Mouse (Mus musculus) gastrocnemius, postnatal 36 days (tissue): ENCODE measurements at regions not wholly inside any gene's neighbourhood (a gene's known extent, or its start where the extent isn't known, plus 50 kb on each side); places are given as distances from the start of the nearest gene placed in this dataset.

Experiments used
- DNase-seq, 2 experiments: peaks; one replicate each; pipeline ENCODE4 v3.0.0; 2022
- intact Hi-C: fragments of 180-260 bp; cut with DNase I; formaldehyde crosslinking; loops from one replicate; pipeline ENCODE4 v1.15.1; 2025

- no peak for DNase-seq
- intact Hi-C loops = no loop called here
These were observed 99.4 kb upstream of the Klf14 start for GRCm38 (mm10) chr6:31058299-31058698.

GRCm38 (mm10) chr6:31058961-31059360, 100.1 kb upstream of the Klf14 start:
- no peak for DNase-seq

GRCm38 (mm10) chr6:31061813-31062212, 102.9 kb upstream of the Klf14 start:
- intact Hi-C loops = no loop called here
- DNase-seq = no peak

More at GRCm38 (mm10) chr6:31058961-31059360, 100.1 kb upstream of the Klf14 start:
- intact Hi-C loops = no loop called here

GRCm38 (mm10) chr6:31065419-31065818, 106.5 kb upstream of the Klf14 start:
- no peak for DNase-seq
- intact Hi-C loops = loop anchor here (5.0 kb wide), 1 partner anchor 102 kb away; no protein-coding TSS in a partner anchor

- intact Hi-C loops = loop anchor here (5.0 kb wide), 1 partner anchor 100 kb away; no protein-coding TSS in a partner anchor
- no peak for DNase-seq
These were observed 108.0 kb upstream of the Klf14 start for GRCm38 (mm10) chr6:31066861-31067260.

GRCm38 (mm10) chr6:31067453-31067852, 108.6 kb upstream of the Klf14 start:
- no peak for DNase-seq
- intact Hi-C loops = loop anchor here (5.0 kb wide), 1 partner anchor 100 kb away; no protein-coding TSS in a partner anchor

- intact Hi-C loops = loop anchor here (5.0 kb wide), 1 partner anchor 98 kb away; no protein-coding TSS in a partner anchor
- DNase-seq = no peak
These were observed 110.4 kb upstream of the Klf14 start for GRCm38 (mm10) chr6:31069243-31069642.

- DNase-seq = no peak
- intact Hi-C loops = loop anchor here (10.0 kb wide), 1 partner anchor 324 kb away; the partner anchor contains the start of gene Mkln1
These were observed 111.7 kb upstream of the Klf14 start for GRCm38 (mm10) chr6:31070537-31070936.

- intact Hi-C loops = loop anchor here (10.0 kb wide), 1 partner anchor 324 kb away; the partner anchor contains the start of gene Mkln1
- DNase-seq = no peak
These were observed 112.1 kb upstream of the Klf14 start for GRCm38 (mm10) chr6:31070966-31071365.

GRCm38 (mm10) chr6:31072072-31072471, 113.2 kb upstream of the Klf14 start:
- intact Hi-C loops = loop anchor here (10.0 kb wide), 1 partner anchor 323 kb away; the partner anchor contains the start of gene Mkln1
- DNase-seq = no peak

- DNase-seq = no peak
- intact Hi-C loops = loop anchor here (10.0 kb wide), 1 partner anchor 322 kb away; the partner anchor contains the start of gene Mkln1
These were observed 113.7 kb upstream of the Klf14 start for GRCm38 (mm10) chr6:31072559-31072958.

GRCm38 (mm10) chr6:31073338-31073737, 114.5 kb upstream of the Klf14 start:
- peak in 1 of 2 experiments; percentile 58 for DNase-seq
- intact Hi-C loops = loop anchor here (10.0 kb wide), 1 partner anchor 321 kb away; the partner anchor contains the start of gene Mkln1

- intact Hi-C loops = loop anchor here (10.0 kb wide), 1 partner anchor 320 kb away; the partner anchor contains the start of gene Mkln1
- DNase-seq = no peak
These were observed 115.5 kb upstream of the Klf14 start for GRCm38 (mm10) chr6:31074394-31074793.

GRCm38 (mm10) chr6:31075209-31075571, 116.3 kb upstream of the Klf14 start:
- no peak for DNase-seq
- intact Hi-C loops = loop anchor here (5.0 to 10.0 kb wide), 5 partner anchors 52 to 382 kb away; partner anchors contain the start of gene Mkln1

GRCm38 (mm10) chr6:31075572-31076477, 116.9 kb upstream of the Klf14 start:
- intact Hi-C loops = loop anchor here (5.0 to 10.0 kb wide), 5 partner anchors 51 to 381 kb away; partner anchors contain the start of gene Mkln1
- DNase-seq = peak; percentile 56 to 63

- no peak for DNase-seq
- intact Hi-C loops = loop anchor here (5.0 to 10.0 kb wide), 5 partner anchors 51 to 381 kb away; partner anchors contain the start of gene Mkln1
These were observed 117.6 kb upstream of the Klf14 start for GRCm38 (mm10) chr6:31076478-31076834.

GRCm38 (mm10) chr6:31077216-31077615, 118.3 kb upstream of the Klf14 start:
- DNase-seq = no peak
- intact Hi-C loops = loop anchor here (5.0 to 10.0 kb wide), 5 partner anchors 50 to 380 kb away; partner anchors contain the start of gene Mkln1

- intact Hi-C loops = loop anchor here (5.0 to 10.0 kb wide), 5 partner anchors 50 to 380 kb away; partner anchors contain the start of gene Mkln1
- DNase-seq = no peak
These were observed 118.9 kb upstream of the Klf14 start for GRCm38 (mm10) chr6:31077779-31078178.

- intact Hi-C loops = loop anchor here (5.0 to 10.0 kb wide), 5 partner anchors 49 to 379 kb away; partner anchors contain the start of gene Mkln1
- DNase-seq = peak in 1 of 2 experiments; percentile 48
These were observed 119.5 kb upstream of the Klf14 start for GRCm38 (mm10) chr6:31078413-31078812.

GRCm38 (mm10) chr6:31079586-31080259, 120.8 kb upstream of the Klf14 start:
- no peak for DNase-seq
- intact Hi-C loops = loop anchor here (5.0 to 10.0 kb wide), 5 partner anchors 48 to 378 kb away; partner anchors contain the start of gene Mkln1
